Mouse (Mus musculus) layer of hippocampus, adult 18-20 months (tissue): ENCODE results near the gene Rpl37. TPM values are rescaled to one million over a fixed set of nuclear protein-coding genes. Genes with fewer than 3 reads are reported as not detected.

ENCODE experiments used
- DNase-seq, 2 experiments: peaks; one replicate each; pipeline ENCODE4 v3.0.0; 2022; ENCODE audit warnings: low spot score in 2 of 2
- long read RNA-seq: library from polyadenylated mRNA; stranded (forward); transcript quantifications from one replicate; pipeline ENCODE4 v2.0.0, GENCODE M21; 2021
- total RNA-seq, 2 experiments: library from RNA; stranded (reverse); gene quantifications; 2 replicates each; pipeline ENCODE4 v1.2.3; 2021

Gene Rpl37
- total RNA-seq: 100 to 1,000 TPM; 322 to 344 TPM
- long read RNA-seq, transcript Rpl37-204 (4 exons, 556 nt): minor isoform, 6 of 73 reads
- long read RNA-seq, transcript Rpl37-201 (4 exons, 835 nt): major isoform, 62 of 73 reads
- long read RNA-seq, partial matches to known transcripts: 2 of 73 reads
- long read RNA-seq, other reads (novel, unspliced or antisense): 2 of 73 reads

GRCm38 (mm10) chr15:5116270-5117030 lies at the start of gene Rpl37:
Gene Rpl37, plus strand, starts transcription at chr15:5116645.
- peak; percentile 99 for DNase-seq

DNA sequence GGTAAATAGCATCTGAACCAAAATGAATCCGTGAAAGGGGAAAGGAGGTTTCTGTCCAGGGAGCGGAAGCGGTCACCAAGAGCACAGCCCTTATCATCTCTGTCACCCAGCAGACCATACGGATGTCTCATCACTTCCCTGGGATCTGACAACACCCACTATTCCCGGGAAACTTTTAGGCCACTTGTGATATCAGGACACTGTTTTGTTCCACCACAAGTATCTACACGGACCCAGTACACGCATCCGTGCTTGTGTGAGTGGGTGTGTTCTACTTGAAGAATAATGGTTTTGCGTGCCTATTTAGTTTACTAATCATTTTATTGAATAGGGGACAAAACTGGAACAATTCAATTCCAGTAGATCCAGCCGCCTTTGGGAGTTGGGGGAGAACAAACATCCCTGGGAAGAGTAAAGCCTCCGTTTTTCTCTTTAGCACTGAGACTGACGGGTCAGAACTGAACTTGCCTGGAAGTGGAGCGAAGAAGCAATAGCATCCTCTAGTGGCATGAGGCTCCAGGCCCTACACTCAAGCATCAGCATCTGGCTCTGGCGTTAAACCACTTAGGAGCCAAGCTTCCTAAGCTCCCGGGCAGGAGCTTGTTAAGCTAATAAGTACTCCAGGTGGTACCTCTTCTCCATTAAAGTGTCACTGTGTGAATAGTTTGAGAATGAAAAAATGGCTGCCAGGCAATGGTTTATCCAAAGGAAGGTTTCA lies 47.5 kb upstream of the Rpl37 start:
- peak; percentile 41 to 76 for DNase-seq

GRCm38 (mm10) chr15:5081235-5081634 lies 35.2 kb upstream of the Rpl37 start:
- DNase-seq: peak; percentile 20 to 55

GRCm38 (mm10) chr15:5086162-5086561 lies 30.3 kb upstream of the Rpl37 start:
- DNase-seq: peak in 1 of 2 experiments; percentile 47

DNA sequence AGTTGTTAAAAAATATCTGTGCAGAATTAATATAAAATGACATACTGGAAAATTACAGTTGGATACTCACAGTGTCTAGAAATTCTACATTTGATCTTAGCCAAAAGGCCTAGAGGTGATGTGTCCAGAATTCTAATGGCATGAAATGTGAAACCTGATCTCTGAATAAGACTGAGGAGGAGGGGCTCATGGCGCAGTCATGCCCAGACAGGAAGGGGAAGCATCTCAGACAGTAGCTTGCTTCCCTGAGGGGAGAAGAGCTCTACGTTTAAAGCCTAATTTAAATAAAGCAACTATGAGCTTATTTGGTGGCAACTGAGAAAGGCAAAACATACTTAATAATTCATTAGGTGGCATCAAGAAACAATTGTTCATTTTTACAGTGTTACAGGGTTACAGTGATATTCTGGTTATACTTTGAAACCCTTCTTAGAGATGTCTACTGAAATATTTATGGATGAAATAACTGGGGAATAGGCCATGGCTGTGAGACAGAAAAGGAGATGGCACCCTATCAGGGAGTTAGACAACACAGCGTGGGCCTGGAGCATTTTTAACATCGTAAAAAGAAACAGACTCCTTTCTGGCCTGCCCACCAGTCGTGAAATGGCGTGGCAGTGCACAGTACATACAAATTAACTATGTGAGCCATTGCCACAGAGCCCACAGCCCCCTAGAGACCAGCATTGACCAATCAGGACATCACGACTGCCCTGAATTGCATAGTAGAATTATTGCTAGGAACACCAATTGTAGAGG lies 27.4 kb upstream of the Rpl37 start:
- DNase-seq: no peak

GRCm38 (mm10) chr15:5090131-5090530 lies 26.3 kb upstream of the Rpl37 start:
- no peak for DNase-seq

GRCm38 (mm10) chr15:5095534-5096301 lies 20.7 kb upstream of the Rpl37 start:
- no peak for DNase-seq

DNA sequence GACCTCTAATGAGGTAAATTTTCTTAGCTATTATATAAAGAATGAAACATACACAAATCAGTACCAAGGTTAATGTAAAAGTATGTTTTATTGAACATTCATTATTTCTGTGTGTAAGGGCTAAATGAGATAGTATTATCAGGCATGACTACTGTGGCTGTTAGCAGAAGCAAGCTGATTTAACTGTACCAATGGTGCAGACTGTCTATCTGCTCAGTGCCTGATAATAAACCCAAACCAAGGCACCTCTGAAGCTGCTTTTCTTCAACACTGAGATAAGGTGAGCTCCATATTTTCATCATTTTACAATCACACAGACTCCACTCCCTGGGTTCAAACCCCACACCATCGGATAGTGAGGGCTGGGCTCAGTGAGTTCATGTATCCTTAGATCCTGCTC lies 19.1 kb upstream of the Rpl37 start:
- DNase-seq: no peak

DNA sequence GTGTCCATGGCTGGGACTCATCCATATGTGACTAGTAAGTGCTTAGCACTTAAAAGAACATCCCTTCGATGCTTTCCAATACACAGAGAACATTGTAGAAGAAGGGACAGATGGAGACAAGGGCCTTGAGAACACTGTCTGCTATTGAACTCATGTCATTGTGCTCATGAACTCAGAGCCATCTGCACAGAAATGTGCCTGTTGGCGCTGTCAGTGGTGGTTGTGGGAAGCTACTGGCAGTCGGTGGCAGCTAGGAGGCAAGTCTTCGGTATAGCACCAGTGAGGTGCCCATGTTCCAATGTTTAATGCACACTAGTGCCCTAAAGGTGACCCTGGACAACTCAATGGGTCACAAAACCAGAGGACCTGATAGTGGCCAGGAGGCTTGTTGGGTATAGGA lies 14.1 kb upstream of the Rpl37 start:
- peak; percentile 46 to 80 for DNase-seq

- DNase-seq: no peak
Observed at GRCm38 (mm10) chr15:5105891-5106290, 10.6 kb upstream of the Rpl37 start.

- DNase-seq: peak in 1 of 2 experiments; percentile 55
Observed at GRCm38 (mm10) chr15:5106293-5106692, 10.2 kb upstream of the Rpl37 start.

DNA sequence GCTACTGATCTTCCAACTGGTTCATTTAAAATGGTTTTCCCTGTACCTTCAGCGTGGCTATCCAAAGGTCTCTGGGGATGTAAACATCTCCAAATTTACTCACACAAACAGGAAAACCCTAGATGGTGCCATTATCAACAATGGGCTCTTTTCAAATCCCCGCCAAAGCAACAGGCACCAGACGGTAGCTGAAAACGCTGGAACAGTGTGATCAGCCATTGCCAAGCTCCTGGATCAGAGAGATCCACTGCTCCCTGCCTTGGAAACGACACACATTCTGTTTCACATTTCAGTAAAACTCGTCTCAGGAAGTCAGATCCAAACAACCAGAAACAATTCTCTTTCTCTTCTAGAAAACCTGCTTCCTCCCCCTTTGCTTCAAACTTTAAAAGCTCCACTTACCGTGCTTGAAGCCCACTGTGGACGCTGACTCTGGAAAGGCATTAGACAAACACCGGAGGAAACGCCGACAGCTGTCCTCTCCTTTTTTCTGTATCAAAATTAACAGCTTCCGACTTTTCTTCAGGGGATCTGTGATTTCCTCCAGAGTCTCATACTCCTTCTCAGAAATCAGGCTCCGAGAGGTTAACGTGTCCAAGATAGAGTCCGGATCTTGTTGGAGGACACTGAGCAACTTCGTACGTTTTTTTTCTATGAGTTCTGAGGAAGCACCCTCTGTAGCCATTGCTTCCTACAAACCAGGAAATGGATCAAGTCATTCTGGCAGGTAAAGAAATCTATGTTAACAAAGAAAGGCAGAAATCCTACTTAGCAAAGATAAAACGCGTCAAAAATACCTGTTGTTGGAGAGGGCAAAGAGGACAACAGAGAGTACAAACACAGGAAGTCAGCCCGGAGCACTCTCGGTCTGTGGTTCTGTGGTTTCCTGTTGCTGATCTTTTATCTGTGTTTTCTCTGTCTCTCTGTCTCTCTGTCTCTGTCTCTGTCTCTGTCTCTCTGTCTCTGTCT lies 8.5 kb upstream of the Rpl37 start, which contains the start of gene Card6:
TSS of gene Card6 (minus strand) at position 854 of the 969 bp plus-strand sequence.
- peak in 1 of 2 experiments; percentile 63 for DNase-seq

DNA sequence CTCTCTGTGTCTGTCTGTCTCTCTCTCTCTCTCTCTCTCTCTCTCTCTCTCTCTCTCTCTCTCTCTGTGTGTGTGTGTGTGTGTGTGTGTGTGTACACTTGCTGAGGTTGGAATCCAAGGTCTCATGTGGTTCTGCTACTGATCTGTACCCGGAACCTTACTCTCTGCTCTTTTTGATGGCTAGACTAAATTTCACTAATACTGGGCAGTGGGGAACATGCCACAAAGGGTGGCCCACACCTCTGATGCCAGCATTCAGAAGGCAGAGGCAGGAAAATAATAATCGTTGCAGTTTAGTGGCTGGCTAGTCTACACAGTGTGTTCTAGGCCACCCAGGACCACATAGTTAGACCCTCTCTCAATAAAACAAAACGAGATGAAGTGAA lies 7.8 kb upstream of the Rpl37 start:
- no peak for DNase-seq

- DNase-seq: no peak
Observed at GRCm38 (mm10) chr15:5112651-5113050, 3.8 kb upstream of the Rpl37 start.

DNA sequence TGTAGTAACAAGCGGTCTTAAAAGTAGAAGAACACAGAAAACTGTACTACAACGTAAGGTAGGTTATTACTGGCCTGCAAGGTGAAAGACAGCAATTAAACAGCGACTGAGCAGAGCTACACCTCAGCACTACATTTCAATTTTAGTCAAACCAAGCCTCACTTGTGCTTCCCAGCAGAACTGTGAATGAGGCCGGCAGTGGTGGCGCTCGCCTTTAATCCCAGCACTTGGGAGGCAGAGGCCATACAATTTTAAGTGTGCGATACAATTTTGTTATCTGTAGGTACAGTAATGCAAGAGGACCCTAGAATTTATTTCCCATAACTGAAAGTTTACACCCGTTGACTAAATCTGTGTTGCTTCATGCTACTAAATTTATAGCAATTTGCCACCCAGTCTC lies 1.3 kb upstream of the Rpl37 start:
- no peak for DNase-seq

- no peak for DNase-seq
Observed at GRCm38 (mm10) chr15:5117031-5117601, 671 bp downstream of the Rpl37 start.

- DNase-seq: no peak
Observed at GRCm38 (mm10) chr15:5118626-5119025, 2.2 kb downstream of the Rpl37 start.

DNA sequence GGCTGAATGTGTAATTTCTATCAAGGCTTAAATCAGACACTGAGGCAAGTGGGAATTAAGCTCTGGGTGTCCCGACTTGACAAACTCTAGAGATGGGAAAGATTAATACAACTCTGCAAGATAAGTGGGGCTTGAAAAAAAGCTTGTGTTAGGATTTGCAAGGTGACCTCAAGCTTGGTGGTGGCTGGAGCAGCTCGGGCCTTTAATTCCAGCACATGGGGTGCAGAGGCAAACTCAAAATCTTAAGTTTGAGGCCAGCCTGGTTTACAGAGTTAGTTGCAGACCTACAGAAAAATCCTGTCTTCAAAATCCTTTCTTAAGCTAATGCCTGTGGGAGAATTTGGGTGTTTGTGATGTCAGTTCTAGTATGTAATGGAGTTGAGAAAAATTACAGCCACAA lies 2.7 kb downstream of the Rpl37 start:
- no peak for DNase-seq

- DNase-seq: no peak
Observed at GRCm38 (mm10) chr15:5119707-5120106, 3.3 kb downstream of the Rpl37 start.
